Mouse (Mus musculus): ENCODE measurements around the gene Smim23.

Gene Smim23

GRCm38 (mm10) chr11:32780747-32781536 is 43.5 kb downstream of the Smim23 start:
- DNase-seq = no peak

GRCm38 (mm10) chr11:32768642-32769343 is 55.6 kb downstream of the Smim23 start:
- no peak for DNase-seq
